ENCODE assay signal across 8 mouse cellular contexts in genomic region chr4:139091478-139092355, GRCm38 (mm10). TPM values are rescaled to one million over a fixed set of nuclear protein-coding genes. Genes with fewer than 3 reads are reported as not detected.
A peak's percentile ranks its signal among the peaks of the same experiment; 100 is the strongest.
DNase-seq lines count a peak whose midpoint lies in the region; ATAC-seq and TF ChIP-seq lines count a peak whose summit lies in the region.

No protein-coding gene starts in this region.

- H3K27me3 ChIP-seq in intestine, postnatal 0 days (replicated peaks; ENCODE audit: control insufficient read depth, insufficient read depth, low read length): 0 out of 2 replicates have a peak, but pooled peaks cover 17% of the 10 kb centered on the region
- H3K27me3 ChIP-seq in midbrain, embryonic 15.5 days (replicated peaks): peaks cover 39% of the 10 kb centered on the region

- ATAC-seq in intestine, postnatal 0 days: no peak
- peak; percentile 48 for ATAC-seq in midbrain, embryonic 15.5 days (replicated peaks)
- no peak for ATAC-seq in monocyte, adult 5-6 weeks (replicated peaks; ENCODE audit: insufficient number of reproducible peaks, low FRiP score, low TSS enrichment, poor library complexity, severe bottlenecking)

- peak overlapping the region; percentile 65 for H3K4me3 ChIP-seq in intestine, postnatal 0 days (ENCODE audit: low read depth, low read length)
- H3K4me3 ChIP-seq in midbrain, embryonic 15.5 days: peak overlapping the region; percentile 52

- H3K9me3 ChIP-seq in intestine, postnatal 0 days (ENCODE audit: control insufficient read depth): no peaks in the 10 kb centered on the region
- no peaks in the 10 kb centered on the region for H3K9me3 ChIP-seq in midbrain, embryonic 15.5 days

- no peak for TF ChIP-seq CTCF in intestine, postnatal 0 days (IDR thresholded peaks at IDR 0.05; ENCODE audit: low read depth)

- no peaks in the 10 kb centered on the region; the same call in 1 of the 2 replicates for H3K36me3 ChIP-seq in intestine, postnatal 0 days (ENCODE audit: control insufficient read depth, insufficient read depth)
- H3K36me3 ChIP-seq in midbrain, embryonic 15.5 days (replicated peaks): no peaks in the 10 kb centered on the region

- H3K9ac ChIP-seq in intestine, postnatal 0 days (ENCODE audit: low read depth, low read length): peak overlapping the region; percentile 64; the same call in 1 of the 2 replicates
- H3K9ac ChIP-seq in midbrain, embryonic 15.5 days: peak overlapping the region; percentile 52

- peaks cover 8% of the 10 kb centered on the region; the same call in 1 of the 2 replicates for H3K4me1 ChIP-seq in intestine, postnatal 0 days (replicated peaks; ENCODE audit: control insufficient read depth, insufficient read depth, low read length)
- peaks cover 24% of the 10 kb centered on the region for H3K4me1 ChIP-seq in midbrain, embryonic 15.5 days

- H3K4me2 ChIP-seq in intestine, postnatal 0 days (replicated peaks; ENCODE audit: low read depth): peak overlapping the region; percentile 93
- peak overlapping the region; percentile 96 for H3K4me2 ChIP-seq in midbrain, embryonic 15.5 days

- peak; percentile 55 for DNase-seq in adrenal gland, postnatal 10 days
- DNase-seq in adrenal gland, postnatal 4 days (ENCODE audit: low spot score in 2 of 2): no peak
- peak; percentile 84 for DNase-seq in Muller cell, postnatal 12 days (ENCODE audit: inconsistent ontology term)
- DNase-seq in forelimb bud, embryonic 11.5 days (ENCODE audit: low read depth, low spot score): peak; percentile 62
- no peak for DNase-seq in layer of hippocampus, postnatal 25 days (ENCODE audit: extremely low spot score in 1 of 2, low spot score in 1 of 2)

- H3K27ac ChIP-seq in intestine, postnatal 0 days (ENCODE audit: low read depth, low read length): no peak overlapping the region
- H3K27ac ChIP-seq in midbrain, embryonic 15.5 days: peak overlapping the region; percentile 55; the same call in 1 of the 2 replicates

- 18% methylated on average over 28 of the region's 28 CpGs for WGBS in intestine, postnatal 0 days
- WGBS in midbrain, embryonic 15.5 days: 2% methylated on average over 28 of the region's 28 CpGs

RNA-seq across cellular contexts. Expression of gene Nbl1, which starts 1.1 kb away (rescaled TPM):
- 10 to 100 TPM; 39.7 to 40.9 TPM for total RNA-seq in adrenal gland, postnatal 10 days (2021)
- 10 to 100 TPM; 47.4 to 49.2 TPM for total RNA-seq in adrenal gland, postnatal 4 days (2021)
- polyA plus RNA-seq in intestine, postnatal 0 days (2015; fragmentation: Nextera tagmentation; extraction: Ambion mirVana): 37.6 and 39.9 TPM in 2 replicates
- 42.3 and 50.7 TPM in 2 replicates for polyA plus RNA-seq in midbrain, embryonic 15.5 days (2015; fragmentation: Nextera tagmentation; extraction: Ambion mirVana)
- total RNA-seq in monocyte, adult 5-6 weeks (2017): 0.32 TPM in 1 of 3 replicates, not detected in the others
- 10 to 100 TPM; 75.6 to 90.6 TPM for total RNA-seq in layer of hippocampus, postnatal 25 days (2021)

RNA-seq across cellular contexts. Expression of gene Htr6, which starts 16.3 kb away (rescaled TPM):
- under 1 TPM in 1 of 2 experiments, not detected in 1; 0.45 TPM for total RNA-seq in adrenal gland, postnatal 10 days (2021)
- total RNA-seq in adrenal gland, postnatal 4 days (2021): under 1 TPM; 0.76 to 0.84 TPM
- 0.08 TPM in 1 of 2 replicates, not detected in the other for polyA plus RNA-seq in intestine, postnatal 0 days (2015; fragmentation: Nextera tagmentation; extraction: Ambion mirVana)
- polyA plus RNA-seq in midbrain, embryonic 15.5 days (2015; fragmentation: Nextera tagmentation; extraction: Ambion mirVana): 0.50 and 0.56 TPM in 2 replicates
- not detected in 3 replicates for total RNA-seq in monocyte, adult 5-6 weeks (2017)
- total RNA-seq in layer of hippocampus, postnatal 25 days (2021): 1 to 10 TPM; 7.2 to 7.5 TPM

RNA-seq across cellular contexts. Expression of gene Minos1, which starts 39.2 kb away (rescaled TPM):
- total RNA-seq in adrenal gland, postnatal 10 days (2021): 100 to 1,000 TPM; 572 to 632 TPM
- 100 to 1,000 TPM; 352 to 357 TPM for total RNA-seq in adrenal gland, postnatal 4 days (2021)
- 820 and 852 TPM in 2 replicates for polyA plus RNA-seq in intestine, postnatal 0 days (2015; fragmentation: Nextera tagmentation; extraction: Ambion mirVana)
- polyA plus RNA-seq in midbrain, embryonic 15.5 days (2015; fragmentation: Nextera tagmentation; extraction: Ambion mirVana): 323 and 328 TPM in 2 replicates
- 102 to 135 TPM (median 117 TPM) in 3 replicates for total RNA-seq in monocyte, adult 5-6 weeks (2017)
- 100 to 1,000 TPM; 186 to 223 TPM for total RNA-seq in layer of hippocampus, postnatal 25 days (2021)

Comparison
In these comparisons a context has a peak if more than half of its experiments do, and no peak if none do; other contexts are left out.
1. DNase-seq: peak in adrenal gland, postnatal 10 days (single experiment), Muller cell, postnatal 12 days (single experiment) and forelimb bud, embryonic 11.5 days (single experiment); none in adrenal gland, postnatal 4 days (0 of 2) and layer of hippocampus, postnatal 25 days (0 of 2).
2. RNA of gene Nbl1, which starts 1.1 kb away (total RNA-seq): 75.6 to 90.6 TPM in layer of hippocampus, postnatal 25 days, 47.4 to 49.2 TPM in adrenal gland, postnatal 4 days and 39.7 to 40.9 TPM in adrenal gland, postnatal 10 days; 0.32 TPM in monocyte, adult 5-6 weeks; every median in the first group is over 10 times any median in the second.